Comparison of ENCODE assay signal across 8 mouse cellular contexts in genomic region chr7:100288622-100289021, GRCm38 (mm10). TPM values are rescaled to one million over a fixed set of nuclear protein-coding genes. Genes with fewer than 3 reads are reported as not detected.
A peak's percentile ranks its signal among the peaks of the same experiment; 100 is the strongest.
DNase-seq lines count a peak whose midpoint lies in the region; ATAC-seq lines count a peak whose summit lies in the region.

No protein-coding gene starts in this region.

- H3K9me3 ChIP-seq in embryonic facial prominence, embryonic 14.5 days (ENCODE audit: control insufficient read depth, low read length), result no peaks in the 10 kb centered on the region
- H3K9me3 ChIP-seq in stomach, embryonic 15.5 days, result no peaks in the 10 kb centered on the region

- H3K27ac ChIP-seq in embryonic facial prominence, embryonic 14.5 days (replicated peaks; ENCODE audit: low read depth, low read length), result peak overlapping the region; percentile 95
- H3K27ac ChIP-seq in stomach, embryonic 15.5 days, result peak overlapping the region; percentile 90

- peaks cover 37% of the 10 kb centered on the region for H3K4me1 ChIP-seq in embryonic facial prominence, embryonic 14.5 days (ENCODE audit: control insufficient read depth, insufficient read depth, low read length)
- peaks cover 21% of the 10 kb centered on the region for H3K4me1 ChIP-seq in stomach, embryonic 15.5 days

- WGBS in embryonic facial prominence, embryonic 14.5 days, result 14% methylated on average over 11 of the region's 11 CpGs
- WGBS in stomach, embryonic 15.5 days, result 24% methylated on average over 11 of the region's 11 CpGs

- H3K4me2 ChIP-seq in embryonic facial prominence, embryonic 14.5 days (ENCODE audit: low read depth, low read length), result peak overlapping the region; percentile 92
- H3K4me2 ChIP-seq in stomach, embryonic 15.5 days, result peak overlapping the region; percentile 48

- peak; percentile 37 for DNase-seq in adipocyte (ENCODE audit: low spot score)
- DNase-seq in embryonic facial prominence, embryonic 14.5 days (ENCODE audit: low spot score), result peak; percentile 94
- DNase-seq in heart, postnatal 4 days, result peak; percentile 42
- peak; percentile 23 to 52 for DNase-seq in lung, adult 18-20 months
- DNase-seq in left cerebral cortex, adult 18-20 months (ENCODE audit: low spot score in 2 of 2), result no peak
- DNase-seq in adrenal gland, postnatal 25 days, result no peak
- no peak for DNase-seq in spleen, adult 12 weeks (ENCODE audit: low spot score)

- no peaks in the 10 kb centered on the region for H3K27me3 ChIP-seq in embryonic facial prominence, embryonic 14.5 days (replicated peaks; ENCODE audit: control insufficient read depth, insufficient read depth, low read length)
- H3K27me3 ChIP-seq in stomach, embryonic 15.5 days (replicated peaks), result no peaks in the 10 kb centered on the region

- peak overlapping the region; percentile 18 for H3K4me3 ChIP-seq in embryonic facial prominence, embryonic 14.5 days (ENCODE audit: low read depth, low read length)
- no peak overlapping the region; the same call in 1 of the 2 replicates for H3K4me3 ChIP-seq in stomach, embryonic 15.5 days (replicated peaks)

- ATAC-seq in embryonic facial prominence, embryonic 14.5 days (ENCODE audit: low read depth), result peak; percentile 87
- peak; percentile 76 for ATAC-seq in stomach, embryonic 15.5 days (ENCODE audit: insufficient read depth, low FRiP score, low read depth)

- 0 out of 2 replicates have a peak, but pooled peaks cover 17% of the 10 kb centered on the region for H3K36me3 ChIP-seq in embryonic facial prominence, embryonic 14.5 days (ENCODE audit: control insufficient read depth, insufficient read depth, low read length)
- no peaks in the 10 kb centered on the region for H3K36me3 ChIP-seq in stomach, embryonic 15.5 days

- H3K9ac ChIP-seq in embryonic facial prominence, embryonic 14.5 days (ENCODE audit: low read depth, low read length), result peak overlapping the region; percentile 48
- H3K9ac ChIP-seq in stomach, embryonic 15.5 days, result no peak overlapping the region

RNA-seq across cellular contexts. Expression of gene P4ha3, which starts 3.3 kb away (rescaled TPM):
- polyA plus RNA-seq in embryonic facial prominence, embryonic 14.5 days (2014; fragmentation: Nextera tagmentation; extraction: Ambion mirVana), result 24.5 and 26.0 TPM in 2 replicates
- total RNA-seq in heart, postnatal 4 days (2021), result 10 to 100 TPM; 10.5 to 11.1 TPM
- polyA plus RNA-seq in stomach, embryonic 15.5 days (2015; fragmentation: Nextera tagmentation; extraction: Ambion mirVana), result 4.3 and 6.3 TPM in 2 replicates
- total RNA-seq in left cerebral cortex, adult 18-20 months (2021), result 1 to 10 TPM; 5.0 to 6.4 TPM
- total RNA-seq in adrenal gland, postnatal 25 days (2021), result 0.81 and 1.3 TPM in 2 replicates

Comparison
In these comparisons a context has a peak if more than half of its experiments do, and no peak if none do; other contexts are left out.
1. DNase-seq: peak in adipocyte (single experiment), embryonic facial prominence, embryonic 14.5 days (single experiment), heart, postnatal 4 days (single experiment) and lung, adult 18-20 months (2 of 2); none in left cerebral cortex, adult 18-20 months (0 of 2), adrenal gland, postnatal 25 days (single experiment) and spleen, adult 12 weeks (single experiment).